Mouse (Mus musculus): Measurements from ENCODE around the gene Serpinb6a.
A peak's percentile ranks its signal among the peaks of the same experiment; 100 is the strongest.

Gene Serpinb6a

GRCm38 (mm10) chr13:34002058-34003006 lies at the start of gene Serpinb6a, which contains the start of gene Ripk1:
Gene Serpinb6a, minus strand, starts transcription at chr13:34002794.
Gene Ripk1, plus strand, starts transcription at chr13:34002363.
- DNase-seq, result peak; percentile 90

GRCm38 (mm10) chr13:34051692-34052091 lies 49.1 kb upstream of the Serpinb6a start:
- DNase-seq, result no peak

- DNase-seq, result peak; percentile 34
Measured at GRCm38 (mm10) chr13:34050479-34050878, 47.9 kb upstream of the Serpinb6a start.

GRCm38 (mm10) chr13:34047526-34047925 lies 44.9 kb upstream of the Serpinb6a start:
- no peak for DNase-seq

DNA sequence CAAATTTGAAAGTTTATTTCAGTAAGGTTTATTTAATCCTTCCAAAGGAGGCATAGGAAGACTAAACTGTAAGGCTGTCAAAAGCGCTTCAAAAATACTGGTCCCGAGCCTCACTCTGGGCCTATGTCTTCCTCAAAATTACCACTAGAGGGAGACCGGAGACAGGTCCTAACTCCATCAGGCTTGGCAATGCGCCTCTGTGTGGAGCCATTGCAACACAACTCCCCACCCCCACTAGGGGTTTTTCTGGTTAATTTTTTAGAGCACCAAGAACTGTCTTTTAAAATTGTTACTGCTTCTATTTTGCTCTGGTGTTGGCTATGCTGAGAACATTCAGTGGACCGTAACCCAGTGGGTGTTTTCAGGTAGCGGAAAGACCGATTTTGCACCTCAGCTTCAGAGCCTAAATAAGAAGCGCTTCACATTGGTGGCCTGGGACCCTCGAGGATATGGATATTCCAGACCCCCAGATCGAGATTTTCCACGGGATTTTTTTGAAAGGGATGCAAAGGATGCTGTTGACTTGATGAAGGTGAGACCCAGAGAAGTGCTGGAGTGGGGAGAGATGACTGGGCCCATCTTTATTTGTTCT lies 43.9 kb upstream of the Serpinb6a start:
- peak; percentile 86 for DNase-seq

DNA sequence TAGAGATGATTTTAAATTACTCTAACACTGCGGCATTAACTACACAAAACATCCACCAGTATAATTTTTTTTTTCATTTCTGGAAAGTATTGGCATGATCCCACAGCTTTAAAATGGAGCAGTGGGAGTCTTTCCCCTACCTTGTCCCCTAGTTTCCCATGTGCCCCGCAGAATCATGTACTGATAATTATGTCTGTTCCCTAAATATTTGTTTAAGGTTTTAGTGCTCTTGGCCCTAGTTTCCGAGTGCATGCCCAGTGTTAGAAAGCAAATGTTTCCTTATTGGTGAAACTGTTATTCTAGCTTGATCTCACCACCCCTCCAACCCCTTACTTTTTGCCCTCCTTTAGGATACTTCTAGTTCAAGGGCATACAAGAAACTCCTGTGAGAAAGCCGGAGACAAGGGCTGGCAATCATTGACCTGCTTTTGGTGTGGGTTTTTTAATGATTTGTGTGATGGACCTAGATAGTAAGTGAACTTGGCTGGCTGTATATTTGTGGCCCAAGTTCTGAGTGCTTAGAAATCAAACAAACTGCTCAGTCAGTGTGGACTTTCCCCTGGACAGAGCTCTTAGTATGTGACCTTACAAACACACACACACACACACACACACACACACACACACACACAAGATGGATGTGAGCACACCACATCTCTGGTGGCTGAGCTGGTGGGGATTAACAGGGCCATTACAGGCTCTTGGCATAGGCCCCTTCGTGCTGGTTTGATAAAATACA lies 43.1 kb upstream of the Serpinb6a start:
- DNase-seq, result no peak

DNA sequence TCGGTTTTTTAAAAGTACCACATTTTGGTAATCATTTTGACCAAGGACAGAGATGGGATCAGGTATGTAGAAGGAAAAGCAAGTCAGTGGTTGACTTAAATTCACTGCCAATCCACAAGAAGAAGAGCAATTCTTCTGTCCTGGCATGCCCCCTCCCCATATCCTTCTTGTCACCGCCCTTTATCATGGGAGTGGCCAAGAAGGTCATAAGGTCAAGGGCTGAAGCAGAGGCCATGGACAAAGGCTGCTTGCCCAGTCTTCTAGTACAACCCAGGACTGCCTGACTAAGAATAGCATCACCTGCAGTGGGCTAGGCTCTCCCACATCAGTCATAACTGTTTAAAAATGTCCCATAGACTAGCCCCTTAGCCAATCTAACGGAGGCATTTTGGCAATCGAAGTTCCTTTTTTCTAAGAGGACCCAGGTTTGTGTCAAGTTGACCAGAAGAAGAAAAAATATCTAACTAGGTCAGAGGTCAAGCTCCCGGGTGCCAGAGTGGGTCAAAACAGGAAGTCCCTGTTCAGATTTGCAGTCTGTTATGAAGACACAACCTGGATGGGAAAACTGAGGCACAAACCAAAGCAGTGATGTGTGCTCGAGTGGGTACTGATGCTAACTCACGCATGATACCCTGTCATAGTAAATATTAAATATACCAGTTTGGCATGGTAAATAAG lies 41.3 kb upstream of the Serpinb6a start:
- no peak for DNase-seq

- no peak for DNase-seq
Measured at GRCm38 (mm10) chr13:34040091-34040490, 37.5 kb upstream of the Serpinb6a start.

- no peak for DNase-seq
Measured at GRCm38 (mm10) chr13:34038901-34039341, 36.3 kb upstream of the Serpinb6a start.

DNA sequence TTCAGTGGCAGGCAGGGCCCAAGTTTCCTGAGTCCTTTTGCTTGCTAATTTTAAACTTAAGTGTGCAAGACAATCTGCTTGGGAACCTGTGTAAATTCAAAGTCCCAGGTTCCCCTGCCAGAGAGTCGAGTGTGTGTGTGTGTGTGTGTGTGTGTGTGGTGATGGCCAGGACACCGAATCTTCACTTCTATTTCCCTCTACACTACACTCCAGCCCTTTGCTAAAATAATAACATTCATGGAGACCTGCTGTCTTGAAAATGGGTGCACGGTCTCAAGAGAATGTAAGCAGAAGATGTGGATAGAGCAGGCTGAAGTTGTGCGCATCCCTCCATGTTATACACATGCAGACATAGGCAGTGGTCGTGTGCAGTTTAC lies 35.5 kb upstream of the Serpinb6a start:
- no peak for DNase-seq

GRCm38 (mm10) chr13:34037172-34038055 lies 34.8 kb upstream of the Serpinb6a start, which contains the start of gene Bphl:
Gene Bphl, plus strand, starts transcription at chr13:34037597.
- peak; percentile 95 for DNase-seq

- DNase-seq, result no peak
Measured at GRCm38 (mm10) chr13:34036726-34037125, 34.1 kb upstream of the Serpinb6a start.

- DNase-seq, result no peak
Measured at GRCm38 (mm10) chr13:34035424-34035823, 32.8 kb upstream of the Serpinb6a start.

- DNase-seq, result no peak
Measured at GRCm38 (mm10) chr13:34032041-34032440, 29.4 kb upstream of the Serpinb6a start.

DNA sequence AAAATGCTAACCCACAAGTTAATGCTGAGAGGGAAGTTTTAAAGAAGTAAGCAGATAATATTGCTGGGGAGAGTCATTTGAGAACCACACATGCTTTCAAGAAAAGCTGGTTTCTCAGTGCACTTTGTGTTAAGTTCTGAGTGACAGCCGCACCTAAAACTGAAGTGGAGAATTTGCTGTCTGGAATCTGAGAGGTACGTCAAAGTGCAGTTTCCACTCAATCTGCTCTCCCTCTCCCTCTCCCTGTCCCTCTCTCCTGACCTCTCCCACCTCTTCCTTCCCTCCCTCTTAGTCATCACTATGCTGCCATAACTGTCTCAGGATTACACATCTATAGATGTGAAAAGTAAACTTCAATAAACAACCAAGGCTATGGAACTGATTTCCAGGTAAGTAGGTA lies 19.4 kb upstream of the Serpinb6a start:
- no peak for DNase-seq

DNA sequence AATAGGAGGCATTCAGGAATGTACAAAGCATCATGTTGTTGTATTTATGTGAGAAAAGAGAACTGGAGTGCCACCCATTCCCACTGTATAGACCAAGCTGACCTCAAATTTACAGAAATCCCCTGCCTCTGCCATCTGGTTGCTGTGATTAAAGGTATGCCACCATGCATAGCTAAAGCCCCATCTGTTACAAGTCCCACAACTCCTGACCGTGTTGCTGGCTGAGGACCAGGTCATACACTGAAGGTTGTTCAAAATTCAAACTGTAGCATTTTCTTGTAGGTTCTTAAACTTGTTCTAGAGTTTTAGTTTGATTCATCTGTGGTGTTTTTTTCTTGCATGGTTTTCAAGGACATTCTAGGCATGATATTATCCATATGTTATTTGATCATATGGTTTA lies 15.9 kb upstream of the Serpinb6a start:
- DNase-seq, result no peak

- DNase-seq, result no peak
Measured at GRCm38 (mm10) chr13:34016927-34017569, 14.5 kb upstream of the Serpinb6a start.

DNA sequence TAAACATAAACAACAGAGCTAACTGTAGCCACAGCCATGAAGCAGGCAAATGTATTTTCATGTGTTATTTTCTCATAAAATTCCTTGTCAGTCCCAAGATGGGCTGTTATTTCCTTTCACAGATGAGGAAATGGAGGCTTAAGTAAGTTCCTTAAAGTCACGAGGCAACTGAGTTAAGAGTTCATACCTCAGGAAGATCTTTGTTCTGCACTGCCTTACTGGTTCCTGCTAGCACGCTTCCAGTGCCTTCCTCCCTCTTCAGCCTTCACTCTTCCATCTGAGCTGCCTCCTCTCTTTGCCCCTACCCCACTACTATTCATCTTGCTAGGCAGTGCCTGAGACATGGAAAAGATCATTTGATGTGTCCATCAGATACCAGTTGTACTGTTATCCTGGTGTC lies 4.6 kb upstream of the Serpinb6a start:
- no peak for DNase-seq

DNA sequence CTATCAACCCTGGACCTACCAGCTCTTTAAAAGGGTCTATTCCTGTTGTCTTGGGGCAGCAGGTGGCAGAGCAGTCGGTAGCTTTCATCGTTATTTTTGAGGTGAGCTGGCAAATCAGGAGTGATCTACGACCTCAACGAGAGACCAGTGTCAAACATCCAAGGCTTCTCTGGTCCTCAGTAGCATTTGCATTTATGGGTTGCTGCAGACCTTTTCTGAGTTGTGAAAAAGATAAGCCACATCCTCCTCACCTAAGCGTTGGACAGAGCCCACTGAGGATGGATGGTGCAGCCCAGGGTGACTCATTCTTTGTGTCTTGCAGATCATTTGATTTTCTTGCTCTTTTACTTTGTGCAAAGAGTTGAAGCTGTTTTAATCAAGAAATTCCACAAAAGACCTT lies 464 bp upstream of the Serpinb6a start:
- no peak for DNase-seq

DNA sequence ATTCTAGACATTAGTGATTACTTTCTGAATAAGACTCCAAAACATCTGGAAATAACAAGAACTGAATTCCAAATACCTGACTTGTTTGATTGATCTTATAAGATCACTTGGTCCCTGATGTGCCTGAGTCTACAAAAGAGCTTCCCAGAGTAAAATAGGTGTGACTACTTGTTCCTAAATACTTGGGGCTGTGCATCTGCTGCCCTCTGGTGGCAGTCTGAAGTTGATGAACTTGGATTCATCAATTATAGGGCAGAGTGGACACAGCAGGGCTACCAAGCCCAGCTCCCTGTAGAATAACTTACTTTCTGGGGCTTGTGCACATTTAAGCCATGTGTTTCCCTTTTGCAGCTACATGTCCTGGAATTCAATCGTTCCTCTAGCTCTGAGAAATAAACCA lies 7.4 kb downstream of the Serpinb6a start:
- DNase-seq, result peak; percentile 77

DNA sequence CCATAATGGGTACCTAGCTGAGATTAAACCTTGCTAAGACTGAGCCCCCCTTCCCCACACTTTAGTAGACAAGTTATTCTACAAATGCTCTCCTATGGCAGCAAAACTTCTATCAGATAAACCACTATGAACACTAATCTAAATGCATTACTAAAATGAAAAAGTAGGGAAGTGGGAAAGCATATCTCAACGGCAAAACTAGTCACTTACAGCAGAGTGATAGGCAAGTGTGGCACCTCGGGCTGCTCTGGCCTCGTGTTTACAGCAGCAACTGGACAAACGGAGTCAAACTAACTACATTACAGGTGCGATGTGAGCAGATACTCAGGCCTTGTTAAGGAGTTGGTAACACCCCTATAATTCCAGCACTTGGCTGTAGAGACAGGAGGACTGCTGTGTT lies 13.0 kb downstream of the Serpinb6a start:
- no peak for DNase-seq

Data from right cerebral cortex, postnatal 14 days (tissue).